In the genomic region with DNA sequence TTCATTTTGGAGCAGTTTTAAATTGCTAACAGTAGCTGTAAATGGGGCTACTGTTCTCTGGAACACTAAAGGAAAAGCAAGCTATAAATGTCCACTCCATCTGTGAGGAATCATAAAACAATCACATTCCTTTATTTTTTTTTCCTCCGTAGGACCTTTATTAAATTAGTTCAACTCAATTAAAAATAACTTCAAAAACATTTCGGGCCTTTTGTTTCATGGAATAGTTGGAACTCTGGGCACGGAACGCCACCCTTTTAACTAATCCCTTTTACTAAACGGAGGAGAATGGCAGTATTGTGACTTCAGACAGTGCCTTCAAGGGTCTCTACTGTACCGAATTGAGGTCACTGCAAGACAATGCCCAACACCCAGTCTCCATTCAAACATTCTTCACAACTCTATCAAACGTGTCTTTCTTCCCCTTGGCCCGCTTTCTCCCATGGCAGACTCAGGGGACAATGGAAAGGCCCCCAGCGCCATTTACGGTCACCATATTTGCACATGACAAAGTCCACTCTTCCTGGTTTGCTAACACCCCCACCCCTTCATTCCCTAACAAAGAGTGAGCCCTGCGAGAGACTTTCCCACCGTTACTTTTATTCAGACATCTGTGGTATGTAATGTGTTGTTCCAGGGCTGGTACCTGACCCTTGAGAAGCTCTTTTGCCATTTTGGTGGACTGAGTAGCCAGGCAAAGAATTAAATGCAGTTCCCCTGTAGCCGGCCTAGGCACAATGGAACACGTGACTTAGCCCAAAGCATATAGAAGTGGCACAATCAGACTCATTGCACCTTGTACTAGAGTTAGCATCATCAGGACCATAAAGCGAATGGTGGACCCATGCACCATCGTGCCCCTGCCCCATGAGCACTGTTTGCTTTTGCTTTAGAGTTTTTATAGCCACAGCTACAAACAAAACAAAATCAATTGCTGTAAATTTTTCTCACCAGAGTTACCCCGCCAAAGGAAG, we compare ENCODE assay signal across 14 mouse cellular contexts.
DNase-seq lines count a peak whose midpoint lies in the region; ATAC-seq lines count a peak whose summit lies in the region.
"Had no signal": no experiment of that assay in that cellular context is flagged by ENCODE, and none has a peak within 500 bp of the region (broad histone marks: within the 10 kb centered on the region; RNA-seq: fewer than 3 reads in every experiment).

No protein-coding gene starts in this region.

- no peaks in the 10 kb centered on the region for H3K27me3 ChIP-seq in forebrain, embryonic 14.5 days (replicated peaks; ENCODE audit: control insufficient read depth, insufficient read depth, low read length)
- H3K27me3 ChIP-seq in limb, embryonic 10.5 days (ENCODE audit: low read depth, poor library complexity, severe bottlenecking) = peaks cover 15% of the 10 kb centered on the region; the same call in 1 of the 2 replicates
- no peaks in the 10 kb centered on the region for H3K27me3 ChIP-seq in neural tube, embryonic 13.5 days

- DNase-seq in embryo, embryonic 10 days (ENCODE audit: low spot score) = peak; percentile 45
- no peak for DNase-seq in embryo, embryonic 9.5 days (ENCODE audit: extremely low spot score)
- DNase-seq in forebrain, embryonic 14.5 days (ENCODE audit: low spot score) = peak; percentile 74
- DNase-seq in limb, embryonic 10.5 days (ENCODE audit: low spot score) = peak; percentile 55
- no peak for DNase-seq in lung, adult 18-20 months
- no peak for DNase-seq in kidney, postnatal 25 days
- DNase-seq: adrenal gland, postnatal 14 days; cerebellum, adult 2 months; heart, postnatal 10 days; lung, postnatal 10 days; thymus, adult 18-20 months had no signal

- H3K36me3 ChIP-seq in forebrain, embryonic 14.5 days (ENCODE audit: control insufficient read depth, insufficient read depth, low read length) = no peaks in the 10 kb centered on the region
- no peaks in the 10 kb centered on the region for H3K36me3 ChIP-seq in limb, embryonic 10.5 days
- H3K36me3 ChIP-seq in neural tube, embryonic 13.5 days = no peaks in the 10 kb centered on the region
- H3K36me3 ChIP-seq: G1E had no signal

- no peak overlapping the region for H3K9ac ChIP-seq in forebrain, embryonic 14.5 days (ENCODE audit: low read length)
- H3K9ac ChIP-seq in neural tube, embryonic 13.5 days = no peak overlapping the region

- WGBS in forebrain, embryonic 14.5 days = 24% methylated on average over 17 of the region's 17 CpGs
- WGBS in limb, embryonic 10.5 days = 57% methylated on average over 17 of the region's 17 CpGs
- WGBS in neural tube, embryonic 13.5 days = 19% methylated on average over 17 of the region's 17 CpGs

- no peaks in the 10 kb centered on the region for H3K9me3 ChIP-seq in forebrain, embryonic 14.5 days (replicated peaks; ENCODE audit: control insufficient read depth, low read length)
- no peaks in the 10 kb centered on the region for H3K9me3 ChIP-seq in limb, embryonic 10.5 days (replicated peaks)
- no peaks in the 10 kb centered on the region for H3K9me3 ChIP-seq in neural tube, embryonic 13.5 days

- no peak overlapping the region for H3K4me2 ChIP-seq in forebrain, embryonic 14.5 days (ENCODE audit: low read length)
- 0 out of 2 replicates have a peak overlapping the region, but pooled peaks have one; percentile 9 for H3K4me2 ChIP-seq in neural tube, embryonic 13.5 days

- H3K4me3 ChIP-seq in forebrain, embryonic 14.5 days (ENCODE audit: low read depth, low read length) = no peak overlapping the region
- H3K4me3 ChIP-seq in limb, embryonic 10.5 days = no peak overlapping the region
- no peak overlapping the region for H3K4me3 ChIP-seq in neural tube, embryonic 13.5 days

- peak; percentile 89 for ATAC-seq in forebrain, embryonic 14.5 days
- ATAC-seq in neural tube, embryonic 13.5 days (ENCODE audit: low read depth) = peak; percentile 86
- ATAC-seq in megakaryocyte-erythroid progenitor cell, adult 5-6 weeks (replicated peaks; ENCODE audit: low FRiP score, low TSS enrichment, poor library complexity, severe bottlenecking) = no peak

- H3K4me1 ChIP-seq in forebrain, embryonic 14.5 days (ENCODE audit: control insufficient read depth, insufficient read depth, low read length) = peaks cover 16% of the 10 kb centered on the region
- peaks cover 25% of the 10 kb centered on the region for H3K4me1 ChIP-seq in limb, embryonic 10.5 days
- H3K4me1 ChIP-seq in neural tube, embryonic 13.5 days (replicated peaks) = peaks cover 18% of the 10 kb centered on the region

- peak overlapping the region; percentile 56 for H3K27ac ChIP-seq in forebrain, embryonic 14.5 days (ENCODE audit: low read depth, low read length)
- peak overlapping the region; percentile 82 for H3K27ac ChIP-seq in limb, embryonic 10.5 days
- no peak overlapping the region for H3K27ac ChIP-seq in neural tube, embryonic 13.5 days (replicated peaks)

Comparison
In these comparisons a context has a peak if more than half of its experiments do, and no peak if none do; other contexts are left out.
1. DNase-seq: peak in embryo, embryonic 10 days (single experiment), forebrain, embryonic 14.5 days (single experiment) and limb, embryonic 10.5 days (single experiment); none in embryo, embryonic 9.5 days (single experiment), lung, adult 18-20 months (0 of 2) and kidney, postnatal 25 days (0 of 2).